Mouse (Mus musculus): ENCODE measurements around the gene Skint8. TPM values are rescaled to one million over a fixed set of nuclear protein-coding genes. Genes with fewer than 3 reads are reported as not detected.

Gene Skint8
- not detected for polyA plus RNA-seq (2014; fragmentation: Illumina TruSeq; extraction: RNeasy Lipid Tissue Mini Kit (QIAGEN cat#74804); ENCODE audit: low replicate concordance)

DNA sequence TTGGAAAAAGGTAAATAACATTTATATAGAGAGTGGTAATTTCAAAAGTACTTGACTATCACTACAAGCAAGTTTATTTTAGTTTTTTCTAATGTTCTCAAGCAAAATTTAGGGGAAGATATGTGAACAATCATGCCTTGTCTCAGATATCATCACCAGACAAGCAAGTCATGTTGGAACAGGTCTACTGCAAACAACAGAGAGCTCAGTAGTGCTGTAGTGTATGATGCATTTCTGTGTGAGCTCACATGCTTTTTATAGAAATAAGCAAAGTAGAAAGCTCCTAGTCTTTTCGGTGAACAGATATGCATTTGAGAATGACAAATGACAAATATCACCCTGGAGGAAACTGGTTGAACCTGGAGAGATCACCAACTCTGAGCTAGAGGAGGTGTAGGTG is at the start of gene Skint8:
Gene Skint8, plus strand, starts transcription at position 301 of the 400 bp plus-strand sequence.

GRCm38 (mm10) chr4:111902775-111903174 is 16.4 kb upstream of the Skint8 start, which contains the start of gene Slc5a9:
Gene Slc5a9 (minus strand): TSS chr4:111902918.

DNA sequence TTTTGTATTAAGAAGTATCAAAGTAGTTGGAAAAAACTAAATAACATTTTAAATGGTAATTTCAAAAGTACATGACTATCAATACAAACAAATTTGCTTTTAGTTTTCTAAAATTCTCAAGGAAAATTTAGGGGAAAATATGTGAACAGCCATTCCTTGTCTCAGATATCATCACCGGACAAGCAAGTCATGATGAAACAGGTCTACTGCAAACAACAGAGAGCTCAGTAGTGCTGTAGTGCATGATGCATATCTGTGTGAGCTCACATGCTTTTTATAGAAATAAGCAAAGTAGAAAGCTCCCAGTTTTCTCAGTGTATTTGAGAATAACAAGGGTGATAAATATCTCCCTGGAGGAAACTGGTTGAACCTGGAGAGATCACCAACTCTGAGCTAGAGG is 53.4 kb downstream of the Skint8 start, which contains the start of gene Skint7:
Gene Skint7, plus strand, starts transcription at position 301 of the 400 bp plus-strand sequence.

Other genes starting within 250 kb of the Skint8 start
- 13.3 TPM for gene Spata6, start 199.4 kb upstream of the Skint8 start, polyA plus RNA-seq (2014; fragmentation: Illumina TruSeq; extraction: RNeasy Lipid Tissue Mini Kit (QIAGEN cat#74804); ENCODE audit: low replicate concordance)
- gene Slc5a9, start 16.5 kb upstream of the Skint8 start, polyA plus RNA-seq (2014; fragmentation: Illumina TruSeq; extraction: RNeasy Lipid Tissue Mini Kit (QIAGEN cat#74804); ENCODE audit: low replicate concordance): 32.0 TPM
- not detected for gene Skint7, start 53.5 kb downstream of the Skint8 start, polyA plus RNA-seq (2014; fragmentation: Illumina TruSeq; extraction: RNeasy Lipid Tissue Mini Kit (QIAGEN cat#74804); ENCODE audit: low replicate concordance)
- gene Skint1, start 86.9 kb downstream of the Skint8 start, polyA plus RNA-seq (2014; fragmentation: Illumina TruSeq; extraction: RNeasy Lipid Tissue Mini Kit (QIAGEN cat#74804); ENCODE audit: low replicate concordance): not detected
- gene Skint4, start 152.6 kb downstream of the Skint8 start, polyA plus RNA-seq (2014; fragmentation: Illumina TruSeq; extraction: RNeasy Lipid Tissue Mini Kit (QIAGEN cat#74804); ENCODE audit: low replicate concordance): not detected